Mouse (Mus musculus): ENCODE results near the gene Gm11111. TPM values are rescaled to one million over a fixed set of nuclear protein-coding genes. Genes with fewer than 3 reads are reported as not detected.

Gm11111 gene
- polyA plus RNA-seq, 2 experiments: not detected

DNA sequence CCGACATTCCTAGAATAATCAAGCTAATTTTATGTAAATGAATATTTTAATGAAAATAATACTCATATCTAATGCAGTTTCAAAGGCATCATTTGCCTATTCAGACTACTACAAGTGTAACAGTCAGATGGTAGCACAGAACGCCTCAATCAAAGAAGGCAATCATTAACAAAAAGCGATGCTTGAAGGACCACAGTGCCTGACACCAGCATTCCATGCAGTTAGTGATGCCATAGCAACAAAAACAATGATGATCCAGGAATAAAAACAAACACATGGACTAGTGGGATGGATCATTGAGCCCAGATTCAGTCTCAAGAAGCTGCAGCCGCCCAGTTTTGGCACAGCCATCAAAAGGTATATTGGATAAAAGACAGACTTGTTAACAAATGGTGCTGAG lies 8.8 kb downstream of the Gm11111 start:
- H3K27ac ChIP-seq (replicated peaks; ENCODE audit: low read depth, low read length): no peak overlapping the region
- no peak for TF ChIP-seq POLR2A (IDR thresholded peaks at IDR 0.05; ENCODE audit: borderline replicate concordance, extremely low read depth, insufficient read depth, insufficient read length)
- H3K9ac ChIP-seq (ENCODE audit: low read depth, low read length, severe bottlenecking): no peak overlapping the region
- DNase-seq (ENCODE audit: low spot score) (no peak), ATAC-seq (ENCODE audit: low FRiP score, low read depth) (no peak)
- no peaks in the 10 kb centered on the region for H3K27me3 ChIP-seq (ENCODE audit: control insufficient read depth, insufficient read depth, low read length)
- no peaks in the 10 kb centered on the region for H3K36me3 ChIP-seq (ENCODE audit: control insufficient read depth, insufficient read depth, low read length)
- 85% methylated on average over 4 of the region's 4 CpGs for WGBS
- H3K4me2 ChIP-seq (replicated peaks; ENCODE audit: low read depth, low read length, severe bottlenecking): no peak overlapping the region
- H3K9me3 ChIP-seq (ENCODE audit: control insufficient read depth, low read length): no peaks in the 10 kb centered on the region
- no peak overlapping the region for H3K4me3 ChIP-seq (replicated peaks; ENCODE audit: low read length)
- no peaks in the 10 kb centered on the region for H3K4me1 ChIP-seq (ENCODE audit: control insufficient read depth, insufficient read depth, low read length)

DNA sequence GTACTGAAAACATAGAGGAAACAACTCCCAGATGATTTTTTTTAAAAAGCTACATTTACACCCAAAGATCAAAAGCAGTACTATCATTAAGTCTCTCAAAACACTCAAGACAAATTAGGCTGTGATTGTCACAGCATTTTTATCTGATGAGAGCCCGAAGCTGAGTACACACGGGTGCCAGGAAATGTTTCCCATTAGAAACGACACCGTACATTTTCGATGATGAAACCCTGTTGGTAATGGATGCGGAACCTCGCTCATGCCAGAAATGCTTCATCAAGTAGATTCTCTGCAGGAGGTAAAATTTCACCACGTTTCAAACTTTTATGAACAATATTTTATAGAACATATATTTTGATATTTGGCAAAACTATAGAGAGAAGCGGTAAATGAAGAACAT lies 10.3 kb downstream of the Gm11111 start:
- DNase-seq (ENCODE audit: low spot score): no peak

DNA sequence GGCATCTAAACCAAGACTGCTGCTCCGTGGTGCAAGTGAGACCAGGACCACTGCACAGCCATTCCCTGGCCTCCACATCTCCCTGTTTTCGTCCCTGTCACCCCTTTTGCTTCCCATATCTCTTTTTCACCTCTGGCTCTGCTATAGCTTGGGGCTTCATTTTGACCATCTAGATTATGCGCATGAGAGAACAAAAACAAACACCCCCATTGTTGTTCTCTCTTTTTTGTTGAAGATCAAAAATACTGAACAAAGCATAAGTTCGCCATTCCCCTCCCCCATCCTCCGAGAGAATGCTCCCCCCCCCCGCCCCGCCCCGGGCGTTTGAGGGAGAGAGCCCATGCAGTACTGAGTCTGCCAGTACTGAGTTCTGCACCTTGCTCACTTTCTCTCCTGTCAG lies 11.3 kb downstream of the Gm11111 start:
- H3K9ac ChIP-seq (ENCODE audit: low read depth, low read length, severe bottlenecking): no peak overlapping the region
- H3K4me2 ChIP-seq (replicated peaks; ENCODE audit: low read depth, low read length, severe bottlenecking): no peak overlapping the region
- no peak overlapping the region for H3K4me3 ChIP-seq (replicated peaks; ENCODE audit: low read length)
- no peaks in the 10 kb centered on the region for H3K36me3 ChIP-seq (ENCODE audit: control insufficient read depth, insufficient read depth, low read length)
- 68% methylated on average over 9 of the region's 9 CpGs for WGBS
- ATAC-seq (ENCODE audit: low FRiP score, low read depth): no peak
- no peak for TF ChIP-seq POLR2A (IDR thresholded peaks at IDR 0.05; ENCODE audit: borderline replicate concordance, extremely low read depth, insufficient read depth, insufficient read length)
- DNase-seq (ENCODE audit: low spot score): no peak
- H3K9me3 ChIP-seq (ENCODE audit: control insufficient read depth, low read length): no peaks in the 10 kb centered on the region
- no peaks in the 10 kb centered on the region for H3K27me3 ChIP-seq (ENCODE audit: control insufficient read depth, insufficient read depth, low read length)
- H3K4me1 ChIP-seq (ENCODE audit: control insufficient read depth, insufficient read depth, low read length): 0 out of 2 replicates have a peak, but pooled peaks cover 2% of the 10 kb centered on the region
- no peak overlapping the region for H3K27ac ChIP-seq (replicated peaks; ENCODE audit: low read depth, low read length)

More for the DNA sequence above, 10.3 kb downstream of the Gm11111 start:
- Histone ChIP-seq H3K4me2 (replicated peaks; ENCODE audit: low read depth, low read length, severe bottlenecking) (no peak overlapping the region), H3K4me3 (replicated peaks; ENCODE audit: low read length) (no peak overlapping the region), H3K9ac (ENCODE audit: low read depth, low read length, severe bottlenecking) (no peak overlapping the region), H3K27ac (replicated peaks; ENCODE audit: low read depth, low read length) (no peak overlapping the region), H3K36me3 (ENCODE audit: control insufficient read depth, insufficient read depth, low read length) (no peaks in the 10 kb centered on the region), H3K4me1 (ENCODE audit: control insufficient read depth, insufficient read depth, low read length) (0 out of 2 replicates have a peak, but pooled peaks cover 2% of the 10 kb centered on the region), H3K9me3 (ENCODE audit: control insufficient read depth, low read length) (no peaks in the 10 kb centered on the region), H3K27me3 (ENCODE audit: control insufficient read depth, insufficient read depth, low read length) (no peaks in the 10 kb centered on the region)
- TF ChIP-seq POLR2A (IDR thresholded peaks at IDR 0.05; ENCODE audit: borderline replicate concordance, extremely low read depth, insufficient read depth, insufficient read length): no peak
- WGBS: 68% methylated on average over 9 of the region's 9 CpGs
- no peak for ATAC-seq (ENCODE audit: low FRiP score, low read depth)

DNA sequence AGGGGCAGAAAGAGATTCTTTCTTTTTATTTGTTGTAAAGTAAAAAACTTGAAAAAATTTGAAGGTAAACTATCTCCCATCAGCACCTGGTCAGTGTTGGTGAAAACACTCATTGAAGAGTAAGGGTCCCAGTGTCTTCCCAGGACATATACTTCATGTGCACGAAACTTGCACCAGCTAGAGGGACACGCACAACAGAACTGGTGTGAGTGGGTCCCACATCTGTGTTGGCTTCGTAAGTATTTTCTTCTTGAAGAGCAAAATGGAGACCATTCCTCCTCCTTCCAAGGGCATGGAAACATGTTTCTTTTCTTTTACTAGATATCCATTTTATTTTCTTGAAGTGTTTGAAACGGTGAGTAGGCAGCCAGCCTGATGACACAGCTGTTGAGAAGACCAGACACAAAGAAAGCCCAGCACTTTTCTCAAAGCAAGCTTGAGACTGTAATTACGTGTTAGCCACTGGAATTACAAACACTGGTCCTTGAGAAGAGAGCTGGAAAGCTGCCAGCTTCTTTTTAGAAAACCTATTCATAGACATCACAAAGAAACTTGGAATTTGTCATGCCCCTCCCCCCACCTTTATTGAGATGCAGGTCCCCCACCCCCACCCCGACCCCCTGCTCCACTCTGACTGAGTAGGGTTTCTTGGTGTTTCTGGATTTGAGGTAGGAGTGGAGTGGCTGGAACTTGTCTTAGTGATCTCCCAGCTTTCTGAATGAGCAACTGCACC lies 14.1 kb downstream of the Gm11111 start:
- H3K36me3 ChIP-seq (ENCODE audit: control insufficient read depth, insufficient read depth, low read length): no peaks in the 10 kb centered on the region
- 55% methylated on average over 6 of the region's 6 CpGs for WGBS
- H3K4me3 ChIP-seq (replicated peaks; ENCODE audit: low read length): no peak overlapping the region
- no peak for TF ChIP-seq POLR2A (IDR thresholded peaks at IDR 0.05; ENCODE audit: borderline replicate concordance, extremely low read depth, insufficient read depth, insufficient read length)
- H3K27me3 ChIP-seq (ENCODE audit: control insufficient read depth, insufficient read depth, low read length): no peaks in the 10 kb centered on the region
- H3K9ac ChIP-seq (ENCODE audit: low read depth, low read length, severe bottlenecking): no peak overlapping the region
- peak; percentile 11 for DNase-seq (ENCODE audit: low spot score)
- no peak overlapping the region for H3K4me2 ChIP-seq (replicated peaks; ENCODE audit: low read depth, low read length, severe bottlenecking)
- ATAC-seq (ENCODE audit: low FRiP score, low read depth): no peak
- no peak overlapping the region for H3K27ac ChIP-seq (replicated peaks; ENCODE audit: low read depth, low read length)
- H3K4me1 ChIP-seq (ENCODE audit: control insufficient read depth, insufficient read depth, low read length): 0 out of 2 replicates have a peak, but pooled peaks cover 2% of the 10 kb centered on the region
- H3K9me3 ChIP-seq (ENCODE audit: control insufficient read depth, low read length): no peaks in the 10 kb centered on the region

DNA sequence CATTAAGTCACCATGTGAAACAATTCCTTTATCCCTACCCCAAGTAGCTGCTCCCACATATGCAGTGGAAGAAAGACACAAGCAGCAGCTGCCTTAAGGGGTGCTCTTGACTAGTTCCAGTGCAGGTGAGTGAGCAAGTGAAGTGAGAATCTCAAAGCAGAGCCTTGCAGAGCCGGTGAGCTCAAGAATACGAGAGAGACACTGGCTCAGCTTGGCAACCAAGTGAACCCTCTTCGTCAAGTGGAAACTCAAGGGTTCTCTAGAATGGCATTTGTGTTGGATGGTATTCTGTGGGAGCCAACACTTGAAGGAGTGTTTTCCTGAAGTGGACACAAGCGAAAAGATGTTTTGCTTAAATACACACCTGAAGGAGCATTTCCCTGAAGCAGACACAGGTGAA lies 16.0 kb downstream of the Gm11111 start:
- Histone ChIP-seq H3K36me3 (ENCODE audit: control insufficient read depth, insufficient read depth, low read length) (no peaks in the 10 kb centered on the region), H3K4me2 (replicated peaks; ENCODE audit: low read depth, low read length, severe bottlenecking) (no peak overlapping the region)
- DNase-seq (ENCODE audit: low spot score): no peak

More for the DNA sequence above, 16.0 kb downstream of the Gm11111 start:
- Histone ChIP-seq H3K27me3 (ENCODE audit: control insufficient read depth, insufficient read depth, low read length) (no peaks in the 10 kb centered on the region), H3K4me3 (replicated peaks; ENCODE audit: low read length) (no peak overlapping the region), H3K4me1 (ENCODE audit: control insufficient read depth, insufficient read depth, low read length) (0 out of 2 replicates have a peak, but pooled peaks cover 2% of the 10 kb centered on the region), H3K27ac (replicated peaks; ENCODE audit: low read depth, low read length) (no peak overlapping the region), H3K9me3 (ENCODE audit: control insufficient read depth, low read length) (no peaks in the 10 kb centered on the region), H3K9ac (ENCODE audit: low read depth, low read length, severe bottlenecking) (no peak overlapping the region)
- ATAC-seq (ENCODE audit: low FRiP score, low read depth): no peak
- TF ChIP-seq POLR2A (IDR thresholded peaks at IDR 0.05; ENCODE audit: borderline replicate concordance, extremely low read depth, insufficient read depth, insufficient read length): no peak
- WGBS: 92% methylated on average over 4 of the region's 4 CpGs

All from limb, embryonic 14.5 days (tissue).